Mouse (Mus musculus) lung, postnatal 0 days (tissue): Measurements from ENCODE around the gene Gtsf1l. TPM values are rescaled to one million over a fixed set of nuclear protein-coding genes. Genes with fewer than 3 reads are reported as not detected.

Experiments
- ATAC-seq: fragments of 200-750 bp; cut with Nextera tagmentation; 2 replicates; pipeline ENCODE4 v1.8.0; 2017; ENCODE audit warnings: moderate library complexity
- DNase-seq: peaks from one replicate; pipeline ENCODE4 v3.0.0-alpha.2; 2016; ENCODE audit warnings: low spot score
- H3K27ac ChIP-seq: fragments of 300-500 bp; sonication (generic); 2 replicates; pipeline ENCODE4 v1.5.1; 2014; ENCODE audit warnings: antibody characterized with exemption, mild to moderate bottlenecking, low read length, mixed read lengths
- H3K27me3 ChIP-seq: fragments of 300-500 bp; sonication (generic); replicated peaks from 2 replicates; pipeline ENCODE4 v1.6.1; 2014; ENCODE audit warnings: low read length, mixed read lengths; ENCODE audit not compliant: insufficient read depth
- H3K36me3 ChIP-seq: fragments of 300-500 bp; sonication (generic); 2 replicates; pipeline ENCODE4 v1.6.1; 2014; ENCODE audit warnings: low read length, mixed read lengths; ENCODE audit not compliant: insufficient read depth
- H3K4me1 ChIP-seq: fragments of 300-500 bp; sonication (generic); 2 replicates; pipeline ENCODE4 v1.6.1; 2014; ENCODE audit warnings: antibody characterized with exemption, low read depth, low read length, mixed read lengths; ENCODE audit not compliant: insufficient read depth
- H3K4me2 ChIP-seq: fragments of 300-500 bp; sonication (generic); replicated peaks from 2 replicates; pipeline ENCODE4 v1.6.1; 2014; ENCODE audit warnings: low read depth, mild to moderate bottlenecking, low read length, moderate library complexity, mixed read lengths
- H3K4me3 ChIP-seq: fragments of 300-500 bp; sonication (generic); 2 replicates; pipeline ENCODE4 v1.5.1; 2014; ENCODE audit warnings: low read depth, low read length
- H3K9ac ChIP-seq: fragments of 300-500 bp; sonication (generic); replicated peaks from 2 replicates; pipeline ENCODE4 v1.6.1; 2014; ENCODE audit warnings: low read depth, mild to moderate bottlenecking
- H3K9me3 ChIP-seq: fragments of 300-500 bp; sonication (generic); 2 replicates; pipeline ENCODE4 v1.6.1; 2016; ENCODE audit warnings: low read length, mixed read lengths
- CTCF ChIP-seq: IDR thresholded peaks from 2 replicates; pipeline ENCODE4 v1.5.1; 2016; ENCODE audit warnings: antibody characterized with exemption, mild to moderate bottlenecking
- EP300 ChIP-seq: IDR thresholded peaks from 2 replicates; pipeline ENCODE4 v1.6.1; 2016; ENCODE audit warnings: antibody characterized with exemption, mild to moderate bottlenecking, control low read depth
- WGBS: fragments of 180-500 bp; shearing (Covaris S2); extraction: QIAGEN DNeasy Blood & Tissue Kit; methylation state at CpG from one replicate; pipeline ENCODE4 v1.1.7; 2014; 5-methylcytosine and 5-hydroxymethylcytosine counted together
- polyA plus RNA-seq: library from polyadenylated mRNA; unstranded; fragments of >200 nt; fragmentation: Nextera tagmentation; extraction: Ambion mirVana; gene quantifications from 2 replicates; pipeline ENCODE4 v1.2.1, GENCODE M21; 2015

The Gtsf1l gene
- polyA plus RNA-seq, 1 experiment from 2014 or later = 0.35 TPM

DNA sequence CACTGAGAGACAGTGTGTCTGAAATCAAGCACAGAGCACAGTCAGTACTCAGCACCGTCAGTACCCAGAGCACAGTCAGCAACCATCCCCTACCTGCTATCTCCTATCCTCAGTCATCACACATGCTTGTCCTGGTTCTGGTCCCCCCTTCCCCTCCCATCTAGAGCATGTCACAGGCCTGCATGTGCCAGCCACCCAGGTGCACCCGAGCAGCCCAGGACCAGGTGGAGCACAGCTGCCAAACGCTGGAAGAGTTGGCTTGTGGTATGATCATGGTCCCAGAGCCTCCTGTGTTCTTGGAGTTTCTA lies 33.7 kb upstream of the Gtsf1l start:
- H3K27me3 ChIP-seq = 0 out of 2 replicates have a peak, but pooled peaks cover 3% of the 10 kb centered on the region
- H3K4me3 ChIP-seq = no peak overlapping the region
- no peaks in the 10 kb centered on the region for H3K4me1 ChIP-seq
- no peaks in the 10 kb centered on the region for H3K36me3 ChIP-seq
- no peak overlapping the region for H3K27ac ChIP-seq
- H3K9me3 ChIP-seq = no peaks in the 10 kb centered on the region
- H3K9ac ChIP-seq = no peak overlapping the region
- 71% methylated on average over 3 of the region's 3 CpGs for whole genome bisulfite sequencing
- H3K4me2 ChIP-seq = no peak overlapping the region
- ATAC-seq (no peak), DNase-seq (no peak)
- TF ChIP-seq EP300 (no peak), CTCF (no peak)

DNA sequence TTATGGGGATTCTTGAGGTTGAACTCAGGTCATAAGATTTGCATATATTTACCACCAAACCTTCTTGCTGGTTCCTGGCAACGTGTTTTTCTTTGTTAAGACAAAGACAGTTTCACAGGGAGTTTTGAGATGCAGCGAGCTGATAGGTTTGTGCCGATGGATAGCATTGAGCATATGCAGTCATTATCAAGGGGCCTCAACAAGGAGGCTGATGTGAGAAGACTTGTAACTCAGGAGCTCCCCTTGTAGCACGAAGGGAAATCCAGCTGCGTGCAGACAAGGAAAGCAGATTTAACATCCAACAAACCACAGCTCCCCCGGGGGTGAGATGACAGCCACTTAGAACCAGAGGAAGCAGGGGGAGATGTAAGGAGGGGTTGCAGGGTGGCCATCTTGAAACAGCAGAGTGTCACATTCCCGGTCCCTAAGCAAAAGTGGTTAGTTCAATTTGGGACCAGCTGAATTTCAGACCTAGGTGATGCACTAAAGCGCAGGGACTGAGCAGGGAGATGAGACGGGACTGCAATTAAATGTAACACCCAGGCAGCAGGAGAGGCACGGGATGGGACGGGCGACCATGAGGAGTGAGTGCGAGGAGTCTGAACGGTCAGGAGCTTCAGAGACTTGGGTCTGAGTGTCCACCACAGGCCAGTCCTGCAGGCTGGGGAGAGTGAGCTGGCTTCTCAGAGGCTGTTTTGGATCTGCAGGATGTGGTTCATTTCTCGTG lies 33.1 kb upstream of the Gtsf1l start:
- Histone ChIP-seq H3K27ac (no peak overlapping the region), H3K27me3 (0 out of 2 replicates have a peak, but pooled peaks cover 3% of the 10 kb centered on the region), H3K4me1 (no peaks in the 10 kb centered on the region), H3K9ac (no peak overlapping the region), H3K9me3 (no peaks in the 10 kb centered on the region), H3K4me2 (no peak overlapping the region), H3K36me3 (no peaks in the 10 kb centered on the region), H3K4me3 (no peak overlapping the region)
- no peak for TF ChIP-seq CTCF
- no peak for TF ChIP-seq EP300
- ATAC-seq (no peak), DNase-seq (no peak)
- 58% methylated on average over 15 of the region's 15 CpGs for WGBS

DNA sequence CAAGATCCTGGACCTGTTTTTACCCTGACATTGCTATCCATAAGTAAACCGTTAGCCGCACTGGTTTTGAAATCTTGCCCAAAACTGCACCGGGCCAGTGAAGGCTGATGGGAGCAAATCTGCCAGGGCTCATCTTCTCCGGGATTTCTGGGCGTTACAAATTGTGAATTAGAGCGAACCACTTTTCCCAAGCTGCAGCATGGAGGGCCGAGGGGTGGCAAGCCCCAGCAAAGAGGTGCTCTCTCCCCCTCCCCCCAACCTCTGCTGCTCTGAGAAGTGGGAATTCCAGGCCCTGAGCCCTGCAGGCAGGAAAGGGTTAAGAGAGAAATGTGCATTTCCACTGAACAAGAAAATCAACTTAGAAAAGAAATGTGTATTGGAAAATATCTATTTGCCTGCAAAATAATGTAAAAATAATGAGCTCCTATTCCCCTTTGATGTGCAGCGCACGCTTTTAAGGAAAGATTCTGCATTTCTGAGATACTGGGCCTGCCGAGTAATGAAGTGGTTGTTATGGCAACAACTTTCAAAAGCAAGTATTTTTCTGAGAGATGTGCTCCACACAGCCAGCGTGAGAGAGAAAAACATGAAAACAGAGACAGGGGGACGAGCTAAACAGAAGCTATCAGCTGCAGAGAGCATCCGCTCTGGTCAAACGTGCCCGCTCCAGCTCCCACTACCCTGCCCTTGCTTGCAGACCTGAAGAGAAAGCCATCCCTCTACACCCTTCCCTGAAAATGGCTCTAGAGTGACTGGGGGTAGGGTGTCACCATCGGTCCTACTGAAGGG lies 24.0 kb upstream of the Gtsf1l start:
- Histone ChIP-seq H3K27ac (no peak overlapping the region), H3K4me3 (no peak overlapping the region), H3K9me3 (no peaks in the 10 kb centered on the region), H3K4me1 (no peaks in the 10 kb centered on the region), H3K36me3 (no peaks in the 10 kb centered on the region), H3K9ac (no peak overlapping the region), H3K4me2 (no peak overlapping the region), H3K27me3 (no peaks in the 10 kb centered on the region)
- no peak for TF ChIP-seq CTCF
- no peak for TF ChIP-seq EP300
- DNase-seq = no peak
- WGBS = 52% methylated on average over 16 of the region's 16 CpGs
- no peak for ATAC-seq

DNA sequence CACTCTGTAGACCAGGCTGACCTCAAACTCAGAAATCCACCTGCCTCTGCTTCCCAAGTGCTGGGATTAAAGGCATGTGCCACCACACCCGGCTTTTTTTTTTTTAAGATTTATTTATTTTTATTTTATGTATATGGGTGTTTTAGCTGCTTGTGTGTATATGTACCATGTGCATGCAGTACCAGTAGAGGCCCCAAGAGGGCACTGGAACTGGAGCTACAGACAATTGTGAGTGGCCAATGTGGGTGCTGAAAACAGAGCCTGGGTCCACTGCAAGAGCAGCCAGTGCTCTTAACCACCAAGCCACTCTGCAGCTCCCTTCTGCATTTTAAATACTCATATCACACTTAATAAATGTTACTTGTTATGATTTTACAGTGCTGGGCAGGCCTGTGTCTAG lies 23.1 kb upstream of the Gtsf1l start:
- no peak overlapping the region for H3K4me3 ChIP-seq
- TF ChIP-seq CTCF (peak; percentile 11; the same call in 1 of the 2 replicates), EP300 (no peak)
- no peak overlapping the region for H3K27ac ChIP-seq
- no peaks in the 10 kb centered on the region for H3K9me3 ChIP-seq
- H3K27me3 ChIP-seq = no peaks in the 10 kb centered on the region
- DNase-seq (no peak), ATAC-seq (no peak)
- H3K4me2 ChIP-seq = no peak overlapping the region
- H3K9ac ChIP-seq = no peak overlapping the region
- no peaks in the 10 kb centered on the region for H3K4me1 ChIP-seq
- H3K36me3 ChIP-seq = no peaks in the 10 kb centered on the region
- WGBS = 94% methylated on average over 1 of the region's 1 CpGs

DNA sequence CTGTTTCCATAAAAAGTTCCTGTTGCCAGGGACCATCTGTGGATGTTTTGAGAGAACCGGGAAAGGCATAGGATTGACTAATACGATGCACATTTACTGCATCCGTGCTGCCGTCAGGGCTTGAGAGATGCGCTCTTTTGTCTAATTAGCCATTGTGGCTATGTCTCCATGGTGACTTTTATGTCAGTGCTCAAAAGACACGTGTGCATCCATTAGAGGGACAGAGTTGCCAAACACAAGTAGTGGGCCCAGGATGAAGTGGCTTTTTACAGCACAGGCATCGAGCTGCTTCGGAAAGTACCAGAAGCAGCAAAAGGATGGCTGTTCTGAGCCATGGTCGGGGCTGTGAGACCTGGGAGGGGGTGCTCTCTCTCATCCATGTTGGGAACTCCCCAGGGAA lies 20.7 kb upstream of the Gtsf1l start:
- Histone ChIP-seq H3K27ac (no peak overlapping the region), H3K9ac (no peak overlapping the region)
- WGBS = 83% methylated on average over 9 of the region's 9 CpGs

DNA sequence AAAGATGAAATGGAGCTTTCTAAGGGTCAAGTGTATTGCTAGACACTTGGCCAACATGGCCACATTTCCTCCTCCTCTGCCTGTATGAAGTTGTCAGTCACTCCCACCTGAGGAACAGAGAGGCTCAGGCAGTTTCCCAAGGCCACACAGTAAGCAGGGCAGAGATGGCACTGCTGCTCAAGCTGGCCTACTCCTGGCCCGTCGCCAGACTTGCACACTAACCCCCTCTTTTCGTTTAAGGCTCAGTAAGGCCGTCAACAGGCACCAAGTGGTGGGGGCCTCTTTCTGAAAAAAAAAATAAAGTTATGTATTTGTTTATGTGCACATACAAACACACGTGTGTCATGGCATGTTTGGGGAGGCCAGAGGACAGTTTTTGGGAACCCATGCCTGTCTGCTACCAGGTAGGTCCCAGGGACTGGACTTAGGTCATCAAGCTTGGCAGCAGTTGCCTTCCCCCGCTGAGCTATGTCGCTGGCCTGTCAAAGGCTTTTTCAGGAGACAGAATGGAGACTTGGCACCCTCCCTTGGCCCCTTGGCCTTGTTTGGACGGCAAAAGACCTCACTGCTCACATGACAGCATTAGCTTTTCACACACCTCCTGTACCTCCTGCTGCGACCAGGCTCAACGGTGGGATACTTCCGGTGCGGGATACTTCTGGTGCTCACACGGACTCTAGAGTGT lies 16.6 kb upstream of the Gtsf1l start:
- Histone ChIP-seq H3K9ac (no peak overlapping the region), H3K4me1 (peaks cover 4% of the 10 kb centered on the region; the same call in 1 of the 2 replicates), H3K9me3 (no peaks in the 10 kb centered on the region), H3K27ac (no peak overlapping the region), H3K4me2 (no peak overlapping the region), H3K27me3 (no peaks in the 10 kb centered on the region), H3K4me3 (no peak overlapping the region), H3K36me3 (no peaks in the 10 kb centered on the region)
- WGBS = 75% methylated on average over 13 of the region's 13 CpGs
- no peak for ATAC-seq
- no peak for TF ChIP-seq CTCF
- TF ChIP-seq EP300 = no peak
- no peak for DNase-seq

More for the DNA sequence above, 20.7 kb upstream of the Gtsf1l start:
- DNase-seq = no peak
- no peak for ATAC-seq
- Histone ChIP-seq H3K4me3 (no peak overlapping the region), H3K9me3 (no peaks in the 10 kb centered on the region), H3K4me2 (no peak overlapping the region), H3K4me1 (no peaks in the 10 kb centered on the region), H3K27me3 (no peaks in the 10 kb centered on the region), H3K36me3 (no peaks in the 10 kb centered on the region)
- TF ChIP-seq EP300 (no peak), CTCF (no peak)
